Mouse (Mus musculus) MEL (cell line): ENCODE measurements around the gene Prdm16. TPM values are rescaled to one million over a fixed set of nuclear protein-coding genes. Genes with fewer than 3 reads are reported as not detected.

Source experiments
- DNase-seq: peaks from one replicate; pipeline ENCODE4 v3.0.0; 2011; ENCODE audit warnings: low read depth, low spot score
- H3K27ac ChIP-seq: 2 replicates; pipeline ENCODE4 v1.5.1; 2012; ENCODE audit warnings: low read depth, mild to moderate bottlenecking, control low read depth, low read length, moderate library complexity; ENCODE audit not compliant: control insufficient read depth
- H3K27me3 ChIP-seq, 2 experiments: fragments of 150-350 bp in 1 of 2; sonication (generic) in 1 of 2; 2 replicates each; pipeline ENCODE4 v1.6.1; 2012; ENCODE audit warnings: low read length in 2 of 2, mild to moderate bottlenecking in 2 of 2, improper control_type of control experiment in 1 of 2, moderate library complexity in 1 of 2; ENCODE audit not compliant: insufficient read depth in 2 of 2, control insufficient read depth in 1 of 2
- H3K36me3 ChIP-seq, 2 experiments: 2 replicates each; pipeline ENCODE4 v1.6.1; 2012 to 2014; ENCODE audit warnings: low read length in 2 of 2, improper control_type of control experiment in 1 of 2, inconsistent platforms in 1 of 2, mild to moderate bottlenecking in 1 of 2; ENCODE audit not compliant: insufficient read depth in 2 of 2, control insufficient read depth in 1 of 2
- H3K4me1 ChIP-seq, 2 experiments: fragments of 150-350 bp in 1 of 2; sonication (generic) in 1 of 2; 2 replicates each; pipeline ENCODE4 v1.6.1; 2012; ENCODE audit warnings: low read length in 2 of 2, improper control_type of control experiment in 1 of 2, mild to moderate bottlenecking in 1 of 2; ENCODE audit not compliant: insufficient read depth in 2 of 2, control insufficient read depth in 1 of 2
- H3K4me3 ChIP-seq, 2 experiments: fragments of 150-350 bp in 1 of 2; sonication (generic) in 1 of 2; 2 replicates each; pipeline ENCODE4 v1.5.1; 2012; ENCODE audit warnings: low read depth in 2 of 2, low read length in 2 of 2, mild to moderate bottlenecking in 2 of 2, moderate library complexity in 2 of 2, control low read depth in 1 of 2, improper control_type of control experiment in 1 of 2; ENCODE audit not compliant: control insufficient read depth in 1 of 2, insufficient read depth in 1 of 2
- H3K79me2 ChIP-seq: 2 replicates; pipeline ENCODE4 v1.6.1; 2012; ENCODE audit warnings: mild to moderate bottlenecking, low read length, moderate library complexity; ENCODE audit not compliant: control insufficient read depth, poor library complexity, insufficient read depth
- H3K9ac ChIP-seq: 2 replicates; pipeline ENCODE4 v1.6.1; 2012; ENCODE audit warnings: low read depth, mild to moderate bottlenecking, control low read depth, low read length, moderate library complexity; ENCODE audit not compliant: control insufficient read depth, poor library complexity, severe bottlenecking
- H3K9me3 ChIP-seq: fragments of 150-350 bp; sonication (generic); replicated peaks from 2 replicates; pipeline ENCODE4 v1.6.1; 2012; ENCODE audit warnings: mild to moderate bottlenecking, low read length, improper control_type of control experiment, moderate library complexity; ENCODE audit not compliant: insufficient read depth
- BHLHE40 ChIP-seq: IDR thresholded peaks from 2 replicates; pipeline ENCODE4 v1.6.1; 2012; ENCODE audit warnings: low read depth, mild to moderate bottlenecking, inconsistent platforms, low read length, improper control_type of control experiment, borderline replicate concordance
- CHD2 ChIP-seq: IDR thresholded peaks from 2 replicates; pipeline ENCODE4 v1.6.1; 2011; ENCODE audit warnings: low read length, improper control_type of control experiment
- ELF1 ChIP-seq: IDR thresholded peaks from 2 replicates; pipeline ENCODE4 v1.6.1; 2014; ENCODE audit warnings: low read depth, mild to moderate bottlenecking, inconsistent platforms, low read length, improper control_type of control experiment, moderate library complexity
- EP300 ChIP-seq, 2 experiments: IDR thresholded peaks; 2 replicates each; pipeline ENCODE4 v1.6.1; 2011; ENCODE audit warnings: improper control_type of control experiment in 2 of 2, low read length in 2 of 2, low read depth in 1 of 2, mild to moderate bottlenecking in 1 of 2
- GABPA ChIP-seq: IDR thresholded peaks from 2 replicates; pipeline ENCODE4 v1.6.1; 2012; ENCODE audit warnings: low read depth, mild to moderate bottlenecking, inconsistent platforms, low read length, improper control_type of control experiment, moderate library complexity
- GATA1 ChIP-seq: IDR thresholded peaks from 2 replicates; pipeline ENCODE4 v1.6.1; 2011; ENCODE audit warnings: low read depth, low read length, improper control_type of control experiment
- HCFC1 ChIP-seq: IDR thresholded peaks from 2 replicates; pipeline ENCODE4 v1.6.1; 2012; ENCODE audit warnings: low read depth, mild to moderate bottlenecking, inconsistent platforms, low read length, improper control_type of control experiment, moderate library complexity
- JUND ChIP-seq: IDR thresholded peaks from 2 replicates; pipeline ENCODE4 v1.6.1; 2011; ENCODE audit warnings: low read depth, mild to moderate bottlenecking, improper control_type of control experiment, low read length
- MAFK ChIP-seq: IDR thresholded peaks from 2 replicates; pipeline ENCODE4 v1.6.1; 2011; ENCODE audit warnings: low read depth, mild to moderate bottlenecking, low read length, improper control_type of control experiment, borderline replicate concordance
- MAZ ChIP-seq: IDR thresholded peaks from 2 replicates; pipeline ENCODE4 v1.6.1; 2012; ENCODE audit warnings: low read depth, mild to moderate bottlenecking, inconsistent platforms, low read length, improper control_type of control experiment
- MYC ChIP-seq: IDR thresholded peaks from 2 replicates; pipeline ENCODE4 v1.6.1; 2011; ENCODE audit warnings: low read depth, mild to moderate bottlenecking, low read length, improper control_type of control experiment, moderate library complexity
- NELFE ChIP-seq: IDR thresholded peaks from 2 replicates; pipeline ENCODE4 v1.6.1; 2011; ENCODE audit warnings: low read depth, low read length, improper control_type of control experiment
- POLR2A ChIP-seq, 2 experiments: IDR thresholded peaks; 2 replicates each; pipeline ENCODE4 v1.6.1; 2011 to 2012; ENCODE audit warnings: low read length in 2 of 2, mild to moderate bottlenecking in 2 of 2, control low read depth in 1 of 2, improper control_type of control experiment in 1 of 2, low read depth in 1 of 2, moderate library complexity in 1 of 2; ENCODE audit not compliant: control insufficient read depth in 1 of 2, insufficient read depth in 1 of 2, poor library complexity in 1 of 2
- POLR2AphosphoS5 ChIP-seq: IDR thresholded peaks from 2 replicates; pipeline ENCODE4 v1.6.1; 2012; ENCODE audit warnings: low read depth, borderline replicate concordance, mild to moderate bottlenecking, inconsistent platforms, low read length, moderate library complexity, mixed read lengths
- RAD21 ChIP-seq: IDR thresholded peaks from 2 replicates; pipeline ENCODE4 v1.6.1; 2011; ENCODE audit warnings: mild to moderate bottlenecking, low read depth, low read length, improper control_type of control experiment
- RCOR1 ChIP-seq: IDR thresholded peaks from 2 replicates; pipeline ENCODE4 v1.6.1; 2012; ENCODE audit warnings: low read depth, mild to moderate bottlenecking, inconsistent platforms, low read length, improper control_type of control experiment
- SMC3 ChIP-seq: IDR thresholded peaks from 2 replicates; pipeline ENCODE4 v1.6.1; 2011; ENCODE audit warnings: low read depth, low read length, improper control_type of control experiment
- TAL1 ChIP-seq: IDR thresholded peaks from 2 replicates; pipeline ENCODE4 v1.6.1; 2012; ENCODE audit warnings: mild to moderate bottlenecking, inconsistent platforms, low read length, moderate library complexity, mixed read lengths
- TBP ChIP-seq: IDR thresholded peaks from 2 replicates; pipeline ENCODE4 v1.8.0; 2011; ENCODE audit warnings: low read depth, low read length, improper control_type of control experiment
- TCF12 ChIP-seq: IDR thresholded peaks from 2 replicates; pipeline ENCODE4 v1.6.1; 2014; ENCODE audit warnings: low read depth, mild to moderate bottlenecking, inconsistent platforms, low read length, improper control_type of control experiment, moderate library complexity
- UBTF ChIP-seq: IDR thresholded peaks from 2 replicates; pipeline ENCODE4 v1.6.1; 2012; ENCODE audit warnings: low read depth, mild to moderate bottlenecking, inconsistent platforms, low read length, improper control_type of control experiment, moderate library complexity, borderline replicate concordance; ENCODE audit not compliant: insufficient read depth
- USF1 ChIP-seq: IDR thresholded peaks from 2 replicates; pipeline ENCODE4 v1.6.1; 2014; ENCODE audit warnings: low read depth, mild to moderate bottlenecking, inconsistent platforms, low read length, improper control_type of control experiment, moderate library complexity
- USF2 ChIP-seq, 2 experiments: IDR thresholded peaks; 2 replicates each; pipeline ENCODE4 v1.6.1; 2011 to 2012; ENCODE audit warnings: improper control_type of control experiment in 2 of 2, low read length in 2 of 2, borderline replicate concordance in 1 of 2, inconsistent platforms in 1 of 2, low read depth in 1 of 2, mild to moderate bottlenecking in 1 of 2; ENCODE audit not compliant: insufficient read depth in 1 of 2
- ZC3H11A ChIP-seq: IDR thresholded peaks from 2 replicates; pipeline ENCODE4 v1.6.1; 2012; ENCODE audit warnings: low read depth, mild to moderate bottlenecking, inconsistent platforms, low read length, improper control_type of control experiment
- polyA plus RNA-seq, 2 experiments: library from polyadenylated mRNA; stranded (reverse) in 1 of 2; unstranded in 1 of 2; fragments of >175 nt in 1 of 2; fragments of >200 nt in 1 of 2; gene quantifications; 2 replicates each; pipeline versions ENCODE4 v1.2.1 to v1.2.4; 2012; ENCODE audit warnings: low replicate concordance in 2 of 2, low read depth in 1 of 2; ENCODE audit not compliant: insufficient read length in 2 of 2, insufficient read depth in 1 of 2, missing spikeins in 1 of 2
- total RNA-seq: library from RNA; depleted of rRNA; stranded (reverse); fragments of 300-350 nt; gene quantifications from 2 replicates; pipeline ENCODE4 v1.2.3, GENCODE M21; 2012

Gene Prdm16
- total and polyA plus RNA-seq, 3 experiments = not detected

DNA sequence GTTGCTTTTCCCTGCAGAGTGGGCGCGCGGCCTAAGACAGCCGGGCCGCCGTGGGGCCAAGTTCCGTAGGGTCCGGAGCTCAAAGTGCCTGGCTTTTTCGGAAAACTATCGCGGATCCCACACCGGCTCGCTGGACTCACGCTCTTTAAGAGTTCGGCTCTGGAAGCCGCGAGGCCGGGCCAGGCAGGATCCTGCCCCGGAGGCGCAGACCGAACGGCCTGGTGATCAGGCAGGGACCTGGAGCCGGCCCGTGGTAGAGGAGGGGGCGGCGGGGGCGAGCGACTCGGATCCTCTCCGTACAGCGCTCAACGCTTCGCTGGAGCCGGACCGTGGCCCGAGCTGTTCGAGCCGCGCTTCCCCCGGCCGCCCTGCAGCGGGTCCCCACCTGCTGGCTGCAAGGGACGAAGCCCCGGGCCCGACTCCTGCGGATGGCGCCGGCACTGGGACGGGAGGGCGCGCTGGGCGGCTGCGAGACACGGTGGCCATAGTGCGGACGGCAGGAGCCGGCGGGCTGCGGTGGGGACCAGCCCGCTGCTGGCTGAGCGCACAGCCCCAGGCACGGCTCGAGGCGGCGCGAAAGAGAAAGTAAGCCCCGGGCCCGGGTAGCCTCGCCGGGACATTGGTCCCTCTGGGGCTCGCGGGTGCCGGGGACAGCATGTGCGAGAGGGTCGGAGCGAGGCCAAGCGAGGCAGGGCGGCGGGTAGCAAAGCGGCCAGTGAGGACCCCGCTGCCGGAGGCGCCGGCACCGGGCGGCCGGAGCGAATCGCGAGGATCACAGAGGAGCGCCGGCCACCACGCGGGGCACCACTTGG lies 1.2 kb downstream of the Prdm16 start:
- Histone ChIP-seq H3K4me3 (no peak overlapping the region), H3K27me3 (no peaks in the 10 kb centered on the region), H3K36me3 (no peaks in the 10 kb centered on the region), H3K79me2 (no peaks in the 10 kb centered on the region), H3K9ac (no peak overlapping the region), H3K9me3 (no peaks in the 10 kb centered on the region), H3K4me1 (no peaks in the 10 kb centered on the region), H3K27ac (no peak overlapping the region)
- TF ChIP-seq GABPA (no peak), MAFK (no peak), BHLHE40 (no peak), TBP (no peak), ZC3H11A (no peak), HCFC1 (no peak), POLR2A (IDR thresholded peaks at IDR 0.05; ENCODE audit: control insufficient read depth in 1 of 2, insufficient read depth in 1 of 2, low read depth in 1 of 2, low read length in 2 of 2, poor library complexity in 1 of 2) (no peak), UBTF (no peak), USF1 (no peak), ELF1 (no peak), POLR2AphosphoS5 (no peak), RAD21 (no peak), GATA1 (no peak), EP300 (IDR thresholded peaks at IDR 0.05; ENCODE audit: low read depth in 1 of 2, low read length in 2 of 2) (no peak)
- DNase-seq = no peak

DNA sequence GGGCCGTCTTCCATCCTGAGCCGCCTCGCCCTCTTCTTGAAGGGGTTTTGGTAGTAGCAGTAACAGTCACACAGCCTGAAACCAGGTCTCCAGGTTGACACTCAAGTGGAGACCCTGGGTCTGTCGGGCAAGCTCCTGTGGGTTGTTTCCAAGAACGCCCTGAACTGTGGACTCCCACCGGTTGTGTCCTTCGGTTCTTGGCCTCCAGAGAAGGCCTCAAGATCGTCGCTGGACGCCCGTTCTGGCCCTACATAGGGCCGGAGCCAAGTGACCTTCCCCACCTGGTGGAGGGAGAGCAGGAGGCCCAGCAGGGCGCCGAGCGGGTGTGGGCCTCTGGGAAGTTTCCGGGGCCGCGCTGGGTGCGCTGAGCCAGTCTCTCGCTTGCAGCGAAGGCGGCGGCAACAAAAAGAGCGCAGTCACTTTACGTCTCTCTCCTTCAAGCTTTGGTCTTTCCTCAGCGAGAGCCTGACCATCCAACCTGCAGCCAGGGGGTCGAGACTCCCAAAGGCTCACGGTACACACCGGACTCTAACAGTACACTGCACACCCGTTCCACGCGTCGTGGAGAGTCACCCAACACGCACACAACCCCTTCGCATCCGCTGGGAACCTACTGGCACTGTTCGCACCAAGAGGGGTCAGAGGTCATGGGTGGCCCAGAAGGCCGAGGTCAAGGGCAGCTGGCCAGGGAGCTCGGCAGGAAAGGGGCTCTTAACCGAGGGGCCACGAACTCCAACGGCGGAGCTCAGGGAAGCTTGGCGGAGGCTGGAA lies 2.0 kb downstream of the Prdm16 start:
- H3K27ac ChIP-seq = no peak overlapping the region
- DNase-seq = no peak
- no peak overlapping the region for H3K9ac ChIP-seq
- no peaks in the 10 kb centered on the region for H3K27me3 ChIP-seq
- H3K36me3 ChIP-seq = no peaks in the 10 kb centered on the region
- no peak for TF ChIP-seq USF1
- no peak for TF ChIP-seq ZC3H11A
- no peak for TF ChIP-seq POLR2A (IDR thresholded peaks at IDR 0.05; ENCODE audit: control insufficient read depth in 1 of 2, insufficient read depth in 1 of 2, low read depth in 1 of 2, low read length in 2 of 2, poor library complexity in 1 of 2)
- TF ChIP-seq CHD2 = no peak
- TF ChIP-seq BHLHE40 = no peak
- no peak for TF ChIP-seq UBTF
- TF ChIP-seq USF2 (IDR thresholded peaks at IDR 0.05; ENCODE audit: borderline replicate concordance in 1 of 2, insufficient read depth in 1 of 2, low read depth in 1 of 2, low read length in 2 of 2) = no peak
- no peak for TF ChIP-seq JUND
- TF ChIP-seq MYC = no peak
- no peak for TF ChIP-seq TAL1
- no peak for TF ChIP-seq NELFE
- no peak for TF ChIP-seq GABPA
- no peak for TF ChIP-seq RCOR1
- TF ChIP-seq GATA1 = no peak
- no peak for TF ChIP-seq MAZ
- no peak for TF ChIP-seq SMC3
- TF ChIP-seq POLR2AphosphoS5 = no peak
- no peak for TF ChIP-seq TCF12
- no peaks in the 10 kb centered on the region for H3K4me1 ChIP-seq
- no peaks in the 10 kb centered on the region for H3K9me3 ChIP-seq
- H3K4me3 ChIP-seq = no peak overlapping the region
- no peaks in the 10 kb centered on the region for H3K79me2 ChIP-seq
